Mouse (Mus musculus) cerebellum, adult 18-20 months (tissue): ENCODE data around the gene Zfyve28.
A peak's percentile ranks its signal among the peaks of the same experiment; 100 is the strongest.

ENCODE experiments used
- DNase-seq, 2 experiments: peaks; one replicate each; pipeline ENCODE4 v3.0.0; 2021

Zfyve28 gene

GRCm38 (mm10) chr5:34204911-34205310, 83.3 kb downstream of the Zfyve28 start:
- DNase-seq = peak; percentile 88 to 93

- DNase-seq = no peak
These were observed 86.2 kb downstream of the Zfyve28 start for GRCm38 (mm10) chr5:34202006-34202405.

- no peak for DNase-seq
These were observed 86.9 kb downstream of the Zfyve28 start for GRCm38 (mm10) chr5:34201396-34201795.

GRCm38 (mm10) chr5:34198615-34199014, 89.6 kb downstream of the Zfyve28 start:
- DNase-seq = no peak

- peak in 1 of 2 experiments; percentile 57 for DNase-seq
These were observed 91.0 kb downstream of the Zfyve28 start for GRCm38 (mm10) chr5:34197243-34197642.

- no peak for DNase-seq
These were observed 91.8 kb downstream of the Zfyve28 start for GRCm38 (mm10) chr5:34196423-34196822.

- no peak for DNase-seq
These were observed 92.5 kb downstream of the Zfyve28 start for GRCm38 (mm10) chr5:34195786-34196185.

GRCm38 (mm10) chr5:34194975-34195662, 93.1 kb downstream of the Zfyve28 start:
- no peak for DNase-seq

GRCm38 (mm10) chr5:34194426-34194825, 93.8 kb downstream of the Zfyve28 start:
- no peak for DNase-seq

- no peak for DNase-seq
These were observed 96.4 kb downstream of the Zfyve28 start for GRCm38 (mm10) chr5:34191843-34192242.

GRCm38 (mm10) chr5:34191021-34191420, 97.2 kb downstream of the Zfyve28 start:
- peak in 1 of 2 experiments; percentile 44 for DNase-seq

GRCm38 (mm10) chr5:34189521-34189920, 98.7 kb downstream of the Zfyve28 start:
- no peak for DNase-seq

- no peak for DNase-seq
These were observed 99.4 kb downstream of the Zfyve28 start for GRCm38 (mm10) chr5:34188856-34189255.

GRCm38 (mm10) chr5:34187601-34188316, 100.5 kb downstream of the Zfyve28 start, which contains the start of gene Mxd4:
Gene Mxd4 (minus strand): TSS chr5:34187720.
- DNase-seq = peak; percentile 99 to 100

- peak; percentile 58 to 75 for DNase-seq
These were observed 101.3 kb downstream of the Zfyve28 start for GRCm38 (mm10) chr5:34186961-34187391.

GRCm38 (mm10) chr5:34186391-34186790, 101.9 kb downstream of the Zfyve28 start:
- DNase-seq = peak in 1 of 2 experiments; percentile 16

GRCm38 (mm10) chr5:34185791-34186190, 102.5 kb downstream of the Zfyve28 start:
- peak; percentile 9 to 16 for DNase-seq

- peak; percentile 5 to 11 for DNase-seq
These were observed 103.1 kb downstream of the Zfyve28 start for GRCm38 (mm10) chr5:34185051-34185580.

GRCm38 (mm10) chr5:34183976-34184375, 104.3 kb downstream of the Zfyve28 start:
- DNase-seq = peak; percentile 5 to 22

- peak; percentile 21 to 29 for DNase-seq
These were observed 104.9 kb downstream of the Zfyve28 start for GRCm38 (mm10) chr5:34183156-34183880.

- peak; percentile 21 to 39 for DNase-seq
These were observed 105.8 kb downstream of the Zfyve28 start for GRCm38 (mm10) chr5:34182486-34182885.

GRCm38 (mm10) chr5:34177821-34178220, 110.4 kb downstream of the Zfyve28 start:
- DNase-seq = peak in 1 of 2 experiments; percentile 22

GRCm38 (mm10) chr5:34177091-34177490, 111.2 kb downstream of the Zfyve28 start:
- DNase-seq = peak; percentile 67 to 78
